Mouse (Mus musculus) midbrain, postnatal 0 days (tissue): ENCODE data around the gene Arl11. TPM values are rescaled to one million over a fixed set of nuclear protein-coding genes. Genes with fewer than 3 reads are reported as not detected.

Experiments used
- ATAC-seq: fragments of 200-750 bp; cut with Nextera tagmentation; 2 replicates; pipeline ENCODE4 v1.8.0; 2017; ENCODE audit warnings: moderate number of reproducible peaks, mild to moderate bottlenecking, moderate TSS enrichment, moderate library complexity; ENCODE audit not compliant: low FRiP score
- DNase-seq: peaks from one replicate; pipeline ENCODE4 v3.0.0-alpha.2; 2015; ENCODE audit warnings: low spot score
- H3K27ac ChIP-seq: fragments of 300-500 bp; sonication (generic); 2 replicates; pipeline ENCODE4 v1.5.1; 2014; ENCODE audit warnings: low read depth, mild to moderate bottlenecking, low read length, mixed read lengths
- H3K27me3 ChIP-seq: fragments of 300-500 bp; sonication (generic); 2 replicates; pipeline ENCODE4 v1.6.1; 2014; ENCODE audit warnings: low read length, control low read depth, mixed read lengths; ENCODE audit not compliant: insufficient read depth
- H3K36me3 ChIP-seq: fragments of 300-500 bp; sonication (generic); 2 replicates; pipeline ENCODE4 v1.6.1; 2014; ENCODE audit warnings: low read length, control low read depth, mixed read lengths; ENCODE audit not compliant: insufficient read depth
- H3K4me1 ChIP-seq: fragments of 300-500 bp; sonication (generic); 2 replicates; pipeline ENCODE4 v1.6.1; 2014; ENCODE audit warnings: mild to moderate bottlenecking, control low read depth, antibody characterized with exemption, low read length, mixed read lengths; ENCODE audit not compliant: insufficient read depth
- H3K4me2 ChIP-seq: fragments of 300-500 bp; sonication (generic); 2 replicates; pipeline ENCODE4 v1.6.1; 2014; ENCODE audit warnings: low read depth, mild to moderate bottlenecking, low read length, mixed read lengths; ENCODE audit not compliant: poor library complexity, severe bottlenecking
- H3K4me3 ChIP-seq: fragments of 300-500 bp; sonication (generic); 2 replicates; pipeline ENCODE4 v1.5.1; 2014; ENCODE audit warnings: low read depth, mild to moderate bottlenecking, low read length, moderate library complexity
- H3K9ac ChIP-seq: fragments of 300-500 bp; sonication (generic); replicated peaks from 2 replicates; pipeline ENCODE4 v1.6.1; 2014; ENCODE audit warnings: mild to moderate bottlenecking, low read length, moderate library complexity, mixed read lengths; ENCODE audit not compliant: poor library complexity, severe bottlenecking
- H3K9me3 ChIP-seq: fragments of 300-500 bp; sonication (generic); 2 replicates; pipeline ENCODE4 v1.6.1; 2016; ENCODE audit warnings: low read length, control low read depth
- CTCF ChIP-seq: IDR thresholded peaks from 2 replicates; pipeline ENCODE4 v1.5.1; 2016; ENCODE audit warnings: antibody characterized with exemption, mild to moderate bottlenecking
- WGBS: fragments of 180-500 bp; shearing (Covaris S2); extraction: QIAGEN DNeasy Blood & Tissue Kit; methylation state at CpG from one replicate; pipeline ENCODE4 v1.1.7; 2014; 5-methylcytosine and 5-hydroxymethylcytosine counted together
- polyA plus RNA-seq: library from polyadenylated mRNA; unstranded; fragments of >200 nt; fragmentation: Nextera tagmentation; extraction: Ambion mirVana; gene quantifications from 2 replicates; pipeline ENCODE4 v1.2.1, GENCODE M21; 2015
- total RNA-seq: library from RNA; depleted of rRNA; stranded (reverse); fragments of >200 nt; gene quantifications from 2 replicates; pipeline ENCODE4 v1.2.3, GENCODE M21; 2014

Gene Arl11
- total and polyA plus RNA-seq, 2 experiments from 2014 or later, result 0.63 TPM; not detected in 1

DNA sequence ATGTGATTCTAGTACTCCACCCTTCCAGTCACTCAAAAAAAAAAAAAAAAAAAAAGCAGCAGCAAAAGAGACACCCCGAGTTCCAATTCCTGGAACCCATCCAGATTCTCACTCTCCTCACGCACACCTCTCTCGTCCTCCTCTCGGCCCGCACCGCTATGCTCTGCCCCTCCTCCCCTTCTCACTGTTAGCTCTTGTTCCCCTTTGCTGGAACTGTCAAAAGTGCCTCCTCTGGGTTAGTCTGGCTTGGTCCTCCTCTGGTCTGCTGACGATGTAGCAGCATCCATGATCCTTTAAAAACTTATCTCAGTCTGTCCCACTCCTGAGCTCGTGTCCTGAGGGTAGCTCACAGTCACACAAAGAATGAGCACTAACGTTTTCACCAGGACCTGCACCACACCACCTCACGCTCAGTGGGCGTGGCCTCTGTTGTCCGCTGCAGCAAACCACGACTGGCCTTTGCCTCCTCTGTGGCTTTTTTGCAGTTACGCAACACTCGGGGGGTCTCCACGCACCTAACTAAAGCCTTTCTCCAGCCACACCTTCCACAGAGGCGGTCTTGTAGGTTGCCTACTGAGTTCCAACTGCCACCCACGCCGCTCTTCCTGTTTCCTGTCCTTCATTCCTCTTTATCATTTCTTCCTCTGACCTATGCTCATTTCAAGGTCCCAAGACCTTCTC lies 20.8 kb upstream of the Arl11 start:
- 73% methylated on average over 19 of the region's 19 CpGs for WGBS

DNA sequence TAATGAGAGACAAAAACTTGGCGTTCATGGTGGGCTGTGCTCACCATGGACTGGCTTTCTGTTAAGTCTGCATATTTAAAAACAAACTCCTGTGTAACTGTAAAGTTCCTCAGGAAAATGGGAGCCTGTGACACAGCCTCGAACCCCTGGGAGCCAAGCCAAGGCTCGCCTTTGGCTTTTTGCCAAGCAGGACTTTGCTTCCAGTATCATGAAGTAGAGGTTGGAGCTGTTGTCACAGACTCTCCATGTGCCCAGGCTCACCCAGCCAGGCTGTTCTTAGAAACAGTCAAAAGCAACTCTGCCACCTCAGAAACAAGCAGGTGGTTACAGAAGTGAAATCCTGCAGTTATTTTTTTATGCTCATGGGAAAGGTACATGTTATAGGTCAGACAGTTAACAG lies 18.9 kb upstream of the Arl11 start:
- no peak overlapping the region for H3K27ac ChIP-seq
- no peak overlapping the region for H3K9ac ChIP-seq
- no peaks in the 10 kb centered on the region for H3K4me1 ChIP-seq
- no peak overlapping the region for H3K4me2 ChIP-seq
- TF ChIP-seq CTCF, result no peak
- H3K4me3 ChIP-seq, result no peak overlapping the region
- no peak for ATAC-seq
- H3K27me3 ChIP-seq, result no peaks in the 10 kb centered on the region
- no peaks in the 10 kb centered on the region for H3K36me3 ChIP-seq
- no peak for DNase-seq
- 63% methylated on average over 3 of the region's 3 CpGs for WGBS
- no peaks in the 10 kb centered on the region for H3K9me3 ChIP-seq

More for the DNA sequence above, 20.8 kb upstream of the Arl11 start:
- no peaks in the 10 kb centered on the region for H3K27me3 ChIP-seq
- ATAC-seq, result no peak
- no peaks in the 10 kb centered on the region for H3K4me1 ChIP-seq
- H3K4me3 ChIP-seq, result no peak overlapping the region
- DNase-seq, result no peak
- no peak overlapping the region for H3K4me2 ChIP-seq
- no peaks in the 10 kb centered on the region for H3K9me3 ChIP-seq
- H3K27ac ChIP-seq, result no peak overlapping the region
- TF ChIP-seq CTCF, result no peak
- no peaks in the 10 kb centered on the region for H3K36me3 ChIP-seq
- no peak overlapping the region for H3K9ac ChIP-seq

DNA sequence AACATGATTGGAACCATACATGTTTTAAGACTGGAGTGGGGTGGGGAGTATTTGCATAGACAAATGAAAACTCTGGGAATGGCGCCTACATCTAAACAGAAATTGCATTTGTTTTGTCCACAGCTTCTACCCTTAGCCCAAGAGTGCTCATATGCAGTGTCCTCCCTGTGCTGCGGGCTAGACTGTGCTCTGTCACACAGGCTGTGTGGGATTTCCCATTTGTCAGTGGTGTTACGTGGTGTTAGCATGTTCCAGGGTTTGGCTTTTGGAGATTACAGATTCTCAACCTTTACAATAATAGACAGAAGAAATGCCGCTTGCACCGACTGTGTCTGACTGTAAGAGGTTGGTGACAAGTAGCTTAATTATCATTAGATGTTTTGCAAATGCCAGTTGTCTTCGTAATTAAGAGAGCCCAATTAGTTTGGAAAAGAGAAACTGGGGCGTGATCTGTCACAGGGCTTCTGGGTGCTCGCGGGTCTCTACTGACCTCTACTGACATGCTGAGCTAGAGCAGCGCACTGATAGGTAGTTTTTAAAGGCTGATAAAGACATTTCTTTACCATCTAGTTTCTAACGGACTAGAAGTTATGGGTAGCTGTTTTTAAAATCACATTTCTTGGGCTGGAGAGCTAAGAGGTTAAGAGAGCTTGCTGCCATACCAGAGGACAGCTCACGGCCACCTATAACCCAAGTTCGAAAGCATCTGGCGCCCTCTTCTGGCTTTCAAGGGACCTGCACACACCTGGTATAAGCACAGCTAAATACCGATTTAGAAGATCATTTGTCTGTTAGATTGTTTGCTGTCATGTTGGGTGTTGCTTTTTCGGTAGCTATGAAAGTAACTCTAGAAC lies 15.4 kb upstream of the Arl11 start:
- H3K9ac ChIP-seq, result no peak overlapping the region
- no peaks in the 10 kb centered on the region for H3K9me3 ChIP-seq
- DNase-seq, result peak; percentile 63
- WGBS, result 51% methylated on average over 16 of the region's 16 CpGs
- ATAC-seq, result no peak
- H3K27ac ChIP-seq, result no peak overlapping the region
- no peaks in the 10 kb centered on the region for H3K36me3 ChIP-seq
- no peaks in the 10 kb centered on the region for H3K4me1 ChIP-seq
- peak; percentile 57 for TF ChIP-seq CTCF
- H3K4me3 ChIP-seq, result no peak overlapping the region
- no peak overlapping the region for H3K4me2 ChIP-seq
- H3K27me3 ChIP-seq, result no peaks in the 10 kb centered on the region

DNA sequence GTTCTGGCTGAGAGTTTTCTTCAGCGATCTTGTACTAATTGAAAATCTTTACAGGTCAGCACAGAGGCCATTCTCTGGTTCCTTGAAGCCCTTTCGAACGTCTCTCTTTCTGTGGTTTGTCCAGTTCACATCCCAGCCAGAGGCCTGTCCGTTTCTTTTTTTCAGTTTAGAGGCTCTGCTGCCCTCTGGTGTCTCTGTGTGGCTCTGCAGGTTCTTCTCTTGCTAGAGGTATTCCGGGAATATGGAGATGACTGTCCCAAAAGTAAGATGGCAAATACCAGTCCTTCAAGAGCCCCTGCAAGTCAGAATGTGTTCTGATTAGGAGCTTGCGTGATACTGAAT lies 14.8 kb upstream of the Arl11 start:
- Histone ChIP-seq H3K4me3 (no peak overlapping the region), H3K27me3 (no peaks in the 10 kb centered on the region), H3K9me3 (no peaks in the 10 kb centered on the region), H3K4me2 (no peak overlapping the region), H3K4me1 (no peaks in the 10 kb centered on the region), H3K36me3 (no peaks in the 10 kb centered on the region), H3K27ac (no peak overlapping the region), H3K9ac (no peak overlapping the region)
- DNase-seq, result peak; percentile 66
- TF ChIP-seq CTCF, result peak; percentile 57
- ATAC-seq, result no peak
- WGBS, result 14% methylated on average over 6 of the region's 6 CpGs

GRCm38 (mm10) chr14:61299810-61300209 lies 9.7 kb upstream of the Arl11 start:
- H3K4me2 ChIP-seq, result no peak overlapping the region
- 84% methylated on average over 6 of the region's 6 CpGs for WGBS
- H3K27ac ChIP-seq, result no peak overlapping the region
- no peaks in the 10 kb centered on the region for H3K4me1 ChIP-seq
- H3K9ac ChIP-seq, result no peak overlapping the region
- H3K9me3 ChIP-seq, result peaks cover 7% of the 10 kb centered on the region; the same call in 1 of the 2 replicates
- DNase-seq, result no peak
- H3K4me3 ChIP-seq, result no peak overlapping the region
- H3K36me3 ChIP-seq, result no peaks in the 10 kb centered on the region
- no peaks in the 10 kb centered on the region for H3K27me3 ChIP-seq
- ATAC-seq, result no peak
- TF ChIP-seq CTCF, result no peak

GRCm38 (mm10) chr14:61301323-61301722 lies 8.2 kb upstream of the Arl11 start:
- ATAC-seq, result no peak
- H3K4me1 ChIP-seq, result no peaks in the 10 kb centered on the region
- WGBS, result 49% methylated on average over 2 of the region's 2 CpGs

More at GRCm38 (mm10) chr14:61301323-61301722, 8.2 kb upstream of the Arl11 start:
- H3K9me3 ChIP-seq, result peaks cover 7% of the 10 kb centered on the region; the same call in 1 of the 2 replicates
- no peak for TF ChIP-seq CTCF
- no peaks in the 10 kb centered on the region for H3K27me3 ChIP-seq
- H3K36me3 ChIP-seq, result no peaks in the 10 kb centered on the region
- H3K9ac ChIP-seq, result no peak overlapping the region
- H3K27ac ChIP-seq, result no peak overlapping the region
- no peak overlapping the region for H3K4me2 ChIP-seq
- no peak overlapping the region for H3K4me3 ChIP-seq
- DNase-seq, result no peak
